Mouse (Mus musculus) spleen, postnatal 14 days (tissue): ENCODE measurements around the gene Cib4.

Source experiments
- DNase-seq, 2 experiments: peaks; one replicate each; pipeline ENCODE4 v3.0.0; 2021 to 2022; ENCODE audit warnings: low spot score in 2 of 2

The Cib4 gene

DNA sequence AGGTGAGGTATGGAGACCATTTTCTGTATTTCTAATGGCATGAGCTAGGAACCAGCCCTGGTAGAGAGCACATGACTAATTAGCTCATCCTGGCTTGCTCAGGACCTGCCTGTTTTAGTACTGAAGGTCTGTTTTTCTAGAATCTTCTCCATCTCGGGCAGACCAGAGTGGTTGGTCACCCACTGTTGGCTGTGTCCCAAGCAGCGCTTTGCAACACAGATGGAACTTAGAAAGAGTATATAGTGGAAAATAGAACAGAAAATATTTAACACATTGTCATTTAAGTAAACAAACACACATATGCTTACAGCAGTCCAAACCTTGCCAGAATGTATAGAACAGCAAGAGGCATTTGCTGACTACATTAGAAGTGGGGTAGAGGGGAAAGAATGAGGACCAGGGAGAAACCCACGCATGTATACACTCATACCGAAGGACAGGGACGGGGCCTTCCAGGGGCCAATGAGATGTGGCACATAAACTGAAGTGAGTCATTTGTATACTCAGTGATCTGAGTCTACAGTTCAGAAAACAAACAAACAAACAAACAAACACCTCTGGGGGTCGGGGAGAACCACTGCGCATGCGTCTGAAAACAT, 105.2 kb downstream of the Cib4 start:
- no peak for DNase-seq

DNA sequence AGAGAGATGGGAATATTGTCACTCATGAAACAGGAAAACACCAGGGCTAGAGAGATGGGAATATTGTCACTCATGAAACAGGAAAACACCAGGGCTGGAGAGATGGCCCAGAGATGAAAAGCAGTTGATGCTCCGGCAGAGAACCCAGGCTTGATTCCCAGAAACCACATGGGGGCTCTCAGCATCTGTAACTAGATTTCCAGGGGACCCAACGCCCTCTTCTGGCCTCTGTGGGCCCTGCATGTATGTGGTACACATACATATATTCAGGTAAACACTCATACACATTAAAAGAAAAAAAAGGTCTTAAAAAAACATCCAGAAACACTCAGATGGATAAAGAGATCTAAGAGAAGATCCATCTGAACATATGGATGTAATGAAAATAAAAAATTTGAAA, 106.7 kb downstream of the Cib4 start:
- DNase-seq = no peak
